Mouse (Mus musculus): ENCODE measurements around the gene Rab29. TPM values are rescaled to one million over a fixed set of nuclear protein-coding genes. Genes with fewer than 3 reads are reported as not detected.

The Rab29 gene
- total RNA-seq, 2 experiments from 2014 or later: 2.1 to 4.6 TPM

GRCm38 (mm10) chr1:131919052-131919451 is 52.0 kb downstream of the Rab29 start:
- ATAC-seq (replicated peaks; ENCODE audit: low FRiP score, poor library complexity, severe bottlenecking): no peak

GRCm38 (mm10) chr1:131922100-131922499 is 55.1 kb downstream of the Rab29 start:
- no peak for ATAC-seq (replicated peaks; ENCODE audit: low FRiP score, poor library complexity, severe bottlenecking)

Other genes with a start within 250 kb of the Rab29 start
- gene Ctse, start 228.9 kb upstream of the Rab29 start, total RNA-seq (2015; ENCODE audit: low replicate concordance): 3,936 and 3,940 TPM in 2 replicates
- 2,045 and 2,132 TPM in 2 replicates for gene Ctse, start 228.9 kb upstream of the Rab29 start, total RNA-seq (2017; ENCODE audit: low replicate concordance)
- 0.72 and 1.3 TPM in 2 replicates for gene Rab7b, start 178.5 kb upstream of the Rab29 start, total RNA-seq (2015; ENCODE audit: low replicate concordance)
- gene Rab7b, start 178.5 kb upstream of the Rab29 start, total RNA-seq (2017; ENCODE audit: low replicate concordance): 1.7 and 4.2 TPM in 2 replicates
- gene Slc26a9, start 123.2 kb upstream of the Rab29 start, total RNA-seq (2015; ENCODE audit: low replicate concordance): not detected in 2 replicates
- not detected in 2 replicates for gene Slc26a9, start 123.2 kb upstream of the Rab29 start, total RNA-seq (2017; ENCODE audit: low replicate concordance)
- not detected in 2 replicates for gene Pm20d1, start 69.8 kb upstream of the Rab29 start, total RNA-seq (2015; ENCODE audit: low replicate concordance)
- not detected in 2 replicates for gene Pm20d1, start 69.8 kb upstream of the Rab29 start, total RNA-seq (2017; ENCODE audit: low replicate concordance)
- 0.72 and 1.7 TPM in 2 replicates for gene Slc41a1, start 39.7 kb upstream of the Rab29 start, total RNA-seq (2015; ENCODE audit: low replicate concordance)
- 0.64 and 2.2 TPM in 2 replicates for gene Slc41a1, start 39.7 kb upstream of the Rab29 start, total RNA-seq (2017; ENCODE audit: low replicate concordance)
- gene Nucks1, start 43.3 kb downstream of the Rab29 start, total RNA-seq (2015; ENCODE audit: low replicate concordance): 153 and 169 TPM in 2 replicates
- gene Nucks1, start 43.3 kb downstream of the Rab29 start, total RNA-seq (2017; ENCODE audit: low replicate concordance): 248 and 299 TPM in 2 replicates
- 1.1 TPM in 1 of 2 replicates, not detected in the other for gene Slc45a3, start 95.7 kb downstream of the Rab29 start, total RNA-seq (2015; ENCODE audit: low replicate concordance)
- 0.64 TPM in 1 of 2 replicates, not detected in the other for gene Slc45a3, start 95.7 kb downstream of the Rab29 start, total RNA-seq (2017; ENCODE audit: low replicate concordance)
- 143 and 156 TPM in 2 replicates for gene Elk4, start 140.4 kb downstream of the Rab29 start, total RNA-seq (2015; ENCODE audit: low replicate concordance)
- 66.2 and 68.6 TPM in 2 replicates for gene Elk4, start 140.4 kb downstream of the Rab29 start, total RNA-seq (2017; ENCODE audit: low replicate concordance)
- 0.72 TPM in 1 of 2 replicates, not detected in the other for gene Mfsd4a, start 200.8 kb downstream of the Rab29 start, total RNA-seq (2015; ENCODE audit: low replicate concordance)
- gene Mfsd4a, start 200.8 kb downstream of the Rab29 start, total RNA-seq (2017; ENCODE audit: low replicate concordance): 0.15 and 5.4 TPM in 2 replicates